Mouse (Mus musculus) limb, embryonic 14.5 days (tissue): ENCODE data around the gene Fgf22. TPM values are rescaled to one million over a fixed set of nuclear protein-coding genes. Genes with fewer than 3 reads are reported as not detected.

Source experiments
- ATAC-seq: fragments of 200-750 bp; cut with Nextera tagmentation; 2 replicates; pipeline ENCODE4 v1.8.0; 2017; ENCODE audit warnings: low read depth, moderate number of reproducible peaks, moderate TSS enrichment; ENCODE audit not compliant: low FRiP score
- DNase-seq: peaks from one replicate; pipeline ENCODE4 v3.0.0-alpha.2; 2015; ENCODE audit warnings: low spot score
- H3K27ac ChIP-seq: fragments of 300-500 bp; sonication (generic); replicated peaks from 2 replicates; pipeline ENCODE4 v1.5.1; 2014; ENCODE audit warnings: low read depth, mild to moderate bottlenecking, low read length, moderate library complexity, mixed read lengths
- H3K27me3 ChIP-seq: fragments of 300-500 bp; sonication (generic); 2 replicates; pipeline ENCODE4 v1.6.1; 2014; ENCODE audit warnings: low read length, mixed read lengths; ENCODE audit not compliant: control insufficient read depth, insufficient read depth
- H3K36me3 ChIP-seq: fragments of 300-500 bp; sonication (generic); 2 replicates; pipeline ENCODE4 v1.6.1; 2014; ENCODE audit warnings: mild to moderate bottlenecking, low read length, moderate library complexity, mixed read lengths; ENCODE audit not compliant: control insufficient read depth, insufficient read depth
- H3K4me1 ChIP-seq: fragments of 300-500 bp; sonication (generic); 2 replicates; pipeline ENCODE4 v1.6.1; 2014; ENCODE audit warnings: antibody characterized with exemption, low read length, mixed read lengths; ENCODE audit not compliant: control insufficient read depth, insufficient read depth
- H3K4me2 ChIP-seq: fragments of 300-500 bp; sonication (generic); replicated peaks from 2 replicates; pipeline ENCODE4 v1.6.1; 2014; ENCODE audit warnings: low read depth, mild to moderate bottlenecking, low read length, moderate library complexity; ENCODE audit not compliant: severe bottlenecking
- H3K4me3 ChIP-seq: fragments of 300-500 bp; sonication (generic); replicated peaks from 2 replicates; pipeline ENCODE4 v1.5.1; 2014; ENCODE audit warnings: low read length
- H3K9ac ChIP-seq: fragments of 300-500 bp; sonication (generic); 2 replicates; pipeline ENCODE4 v1.6.1; 2014; ENCODE audit warnings: mild to moderate bottlenecking, low read depth, low read length, moderate library complexity; ENCODE audit not compliant: severe bottlenecking
- H3K9me3 ChIP-seq: fragments of 300-500 bp; sonication (generic); 2 replicates; pipeline ENCODE4 v1.6.1; 2016; ENCODE audit warnings: low read length; ENCODE audit not compliant: control insufficient read depth
- POLR2A ChIP-seq: fragments of 200-500 bp; IDR thresholded peaks from 2 replicates; pipeline ENCODE4 v1.8.0; 2012; ENCODE audit warnings: inconsistent platforms, mild to moderate bottlenecking, moderate library complexity, borderline replicate concordance; ENCODE audit not compliant: insufficient read depth, insufficient read length; ENCODE audit errors: extremely low read depth
- WGBS: fragments of 180-500 bp; shearing (Covaris S2); extraction: QIAGEN DNeasy Blood & Tissue Kit; methylation state at CpG from one replicate; pipeline ENCODE4 v1.1.7; 2014; 5-methylcytosine and 5-hydroxymethylcytosine counted together
- polyA plus RNA-seq, 2 experiments: library from polyadenylated mRNA; depleted of rRNA in 1 of 2; stranded (reverse) in 1 of 2; unstranded in 1 of 2; fragments of >200 nt; fragmentation: Nextera tagmentation in 1 of 2; extraction: Ambion mirVana in 1 of 2; gene quantifications; 2 replicates each; pipeline versions ENCODE4 v1.2.1 to v1.2.3; 2012 to 2014

Gene Fgf22
- polyA plus RNA-seq, 2 experiments = 0.13 to 0.21 TPM

DNA sequence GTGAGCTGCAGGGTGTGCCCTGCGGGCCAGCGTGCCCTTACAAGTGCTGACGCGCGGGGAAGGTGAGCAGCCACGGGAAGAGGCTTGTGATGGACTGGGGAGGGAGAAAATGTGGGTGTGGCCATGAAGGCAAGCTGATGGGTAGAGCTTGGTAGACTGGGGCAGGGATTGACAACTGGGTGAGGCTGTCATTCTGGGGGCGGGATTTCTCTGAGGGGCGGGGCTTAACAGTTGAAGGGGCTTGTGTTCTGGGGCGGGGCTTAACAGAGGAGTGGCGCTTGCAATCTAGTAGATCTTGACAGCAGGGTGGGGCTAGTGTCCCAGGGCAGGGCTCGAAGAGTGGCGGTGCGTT lies 25.8 kb downstream of the Fgf22 start:
- H3K4me1 ChIP-seq = peaks cover 22% of the 10 kb centered on the region
- no peaks in the 10 kb centered on the region for H3K27me3 ChIP-seq
- H3K36me3 ChIP-seq = no peaks in the 10 kb centered on the region
- no peak for TF ChIP-seq POLR2A
- H3K9ac ChIP-seq = no peak overlapping the region
- H3K4me3 ChIP-seq = peak overlapping the region; percentile 34
- DNase-seq (no peak), ATAC-seq (peak; percentile 6)
- 4% methylated on average over 12 of the region's 13 CpGs for WGBS
- H3K4me2 ChIP-seq = peak overlapping the region; percentile 72
- no peak overlapping the region for H3K27ac ChIP-seq
- H3K9me3 ChIP-seq = no peaks in the 10 kb centered on the region

DNA sequence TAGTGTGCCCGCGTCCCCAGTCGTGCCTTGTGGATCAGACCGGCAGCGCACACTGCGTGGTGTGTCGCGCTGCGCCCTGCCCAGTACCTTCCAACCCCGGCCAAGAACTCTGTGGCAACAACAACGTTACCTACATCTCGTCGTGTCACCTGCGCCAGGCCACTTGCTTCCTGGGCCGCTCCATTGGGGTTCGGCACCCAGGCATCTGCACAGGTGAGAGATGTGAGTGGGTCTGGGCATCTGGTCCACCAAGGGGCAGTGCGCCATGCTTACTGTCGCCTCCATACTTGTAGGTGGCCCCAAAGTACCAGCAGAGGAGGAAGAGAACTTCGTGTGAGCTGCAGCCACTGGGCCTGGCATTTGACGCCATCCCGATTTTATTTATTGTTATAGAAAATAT lies 26.3 kb downstream of the Fgf22 start:
- DNase-seq (no peak), ATAC-seq (no peak)
- H3K36me3 ChIP-seq = no peaks in the 10 kb centered on the region
- no peak overlapping the region for H3K27ac ChIP-seq
- peak overlapping the region; percentile 72 for H3K4me2 ChIP-seq
- peak overlapping the region; percentile 34 for H3K4me3 ChIP-seq
- 30% methylated on average over 21 of the region's 21 CpGs for WGBS
- H3K4me1 ChIP-seq = peaks cover 22% of the 10 kb centered on the region
- no peaks in the 10 kb centered on the region for H3K27me3 ChIP-seq
- no peak for TF ChIP-seq POLR2A
- no peaks in the 10 kb centered on the region for H3K9me3 ChIP-seq
- H3K9ac ChIP-seq = no peak overlapping the region

DNA sequence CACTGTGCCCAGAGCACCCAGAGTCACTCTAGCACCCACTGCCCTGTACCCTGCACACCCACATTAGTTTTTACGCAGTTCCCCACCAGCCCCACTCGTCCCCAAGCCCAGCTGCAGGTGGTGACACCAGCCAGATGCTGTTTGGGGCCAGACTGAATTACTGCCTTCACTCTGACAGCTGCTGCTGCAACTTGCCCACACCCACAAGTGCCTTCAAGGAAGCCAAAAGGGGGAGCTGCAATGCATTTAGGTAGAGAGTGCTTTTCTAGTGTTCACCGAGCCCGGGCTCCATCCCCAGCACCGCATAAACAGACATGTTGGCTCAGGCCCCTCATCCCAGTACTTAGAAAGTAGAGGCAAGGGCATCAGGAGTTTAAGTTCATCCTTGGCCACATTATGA lies 27.1 kb downstream of the Fgf22 start:
- H3K4me1 ChIP-seq = peaks cover 19% of the 10 kb centered on the region
- H3K4me2 ChIP-seq = no peak overlapping the region
- TF ChIP-seq POLR2A = no peak
- no peaks in the 10 kb centered on the region for H3K27me3 ChIP-seq
- no peak for ATAC-seq
- no peaks in the 10 kb centered on the region for H3K9me3 ChIP-seq
- WGBS = 46% methylated on average over 5 of the region's 5 CpGs
- H3K36me3 ChIP-seq = no peaks in the 10 kb centered on the region
- H3K9ac ChIP-seq = no peak overlapping the region
- no peak overlapping the region for H3K4me3 ChIP-seq
- DNase-seq = no peak
- no peak overlapping the region for H3K27ac ChIP-seq

DNA sequence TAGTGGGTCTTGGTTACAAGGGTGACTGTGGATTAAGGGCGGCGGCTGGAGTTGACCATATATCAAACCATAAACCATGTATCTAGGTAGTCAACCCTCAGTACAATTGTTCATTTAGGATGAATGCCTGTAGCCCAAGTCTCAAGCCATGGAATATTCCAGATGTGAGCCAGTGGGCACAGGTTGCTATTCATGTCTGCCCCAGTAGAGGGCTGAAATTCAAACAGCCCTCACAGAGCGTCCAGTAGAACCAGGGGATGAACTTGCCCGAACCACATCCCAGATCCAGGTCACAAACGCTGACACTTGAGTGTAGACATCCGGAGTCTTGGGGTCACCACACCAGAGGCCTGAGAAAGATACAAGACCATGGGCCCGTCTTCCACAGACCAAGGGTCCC lies 28.2 kb downstream of the Fgf22 start:
- ATAC-seq (no peak), DNase-seq (no peak)
- H3K4me1 ChIP-seq = peaks cover 9% of the 10 kb centered on the region; the same call in 1 of the 2 replicates
- no peak for TF ChIP-seq POLR2A
- no peak overlapping the region for H3K9ac ChIP-seq
- no peaks in the 10 kb centered on the region for H3K27me3 ChIP-seq
- H3K9me3 ChIP-seq = no peaks in the 10 kb centered on the region
- no peak overlapping the region for H3K4me3 ChIP-seq
- H3K27ac ChIP-seq = no peak overlapping the region
- H3K36me3 ChIP-seq = no peaks in the 10 kb centered on the region
- 61% methylated on average over 7 of the region's 7 CpGs for WGBS
- no peak overlapping the region for H3K4me2 ChIP-seq

DNA sequence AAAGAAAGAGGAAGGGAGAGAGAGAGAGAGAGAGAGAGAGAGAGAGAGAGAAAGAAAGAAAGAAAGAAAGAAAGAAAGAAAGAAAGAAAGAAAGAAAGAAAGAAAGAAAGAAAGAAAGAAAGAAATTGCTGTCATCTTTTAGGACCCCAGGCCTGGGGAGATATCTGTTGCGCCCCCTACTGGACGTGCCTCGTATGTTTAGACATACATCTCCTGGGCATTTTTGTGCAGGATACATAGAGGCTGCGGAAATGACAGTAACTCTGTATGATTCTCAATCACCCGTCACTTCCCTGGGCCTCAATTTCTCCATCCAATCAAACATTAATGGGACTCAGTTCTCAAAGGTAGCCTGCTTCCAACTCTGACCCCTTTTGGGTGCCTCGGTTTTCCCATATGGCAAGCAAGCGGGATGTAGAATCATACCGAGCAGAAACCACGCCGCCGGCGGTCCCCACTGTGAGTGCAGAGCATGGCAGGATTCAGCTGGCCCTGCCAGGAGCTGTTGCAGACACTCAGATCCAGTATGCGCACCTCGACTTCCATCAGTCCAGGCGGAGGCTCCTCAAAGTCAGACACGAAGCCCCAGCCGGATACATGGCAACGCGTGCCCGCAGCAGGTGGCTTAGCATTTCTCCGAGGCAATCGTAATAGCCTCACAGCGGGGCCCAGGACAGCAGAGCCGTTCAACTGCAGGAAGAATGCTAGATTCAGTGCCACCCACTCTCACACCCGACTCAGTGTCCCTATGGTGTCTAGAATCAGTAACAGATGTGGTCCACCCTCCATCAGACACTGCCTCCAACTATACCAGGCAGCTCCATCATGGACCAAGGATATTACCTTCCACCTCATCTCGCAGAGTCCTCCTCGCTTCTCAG lies 29.3 kb downstream of the Fgf22 start:
- H3K9me3 ChIP-seq = no peaks in the 10 kb centered on the region
- H3K36me3 ChIP-seq = no peaks in the 10 kb centered on the region
- no peak overlapping the region for H3K27ac ChIP-seq
- no peak overlapping the region for H3K9ac ChIP-seq
- DNase-seq (peak; percentile 49), ATAC-seq (no peak)
- no peak overlapping the region for H3K4me2 ChIP-seq
- no peak overlapping the region for H3K4me3 ChIP-seq
- 36% methylated on average over 27 of the region's 27 CpGs for WGBS
- H3K27me3 ChIP-seq = no peaks in the 10 kb centered on the region
- 0 out of 2 replicates have a peak, but pooled peaks cover 7% of the 10 kb centered on the region for H3K4me1 ChIP-seq
- TF ChIP-seq POLR2A = no peak
